Mouse (Mus musculus): ENCODE measurements around the gene Gda. TPM values are rescaled to one million over a fixed set of nuclear protein-coding genes. Genes with fewer than 3 reads are reported as not detected.
A peak's percentile ranks its signal among the peaks of the same experiment; 100 is the strongest.

Gene Gda
- 0.04 TPM for polyA plus RNA-seq (2012; fragmentation: generic; extraction: Trizol)

DNA sequence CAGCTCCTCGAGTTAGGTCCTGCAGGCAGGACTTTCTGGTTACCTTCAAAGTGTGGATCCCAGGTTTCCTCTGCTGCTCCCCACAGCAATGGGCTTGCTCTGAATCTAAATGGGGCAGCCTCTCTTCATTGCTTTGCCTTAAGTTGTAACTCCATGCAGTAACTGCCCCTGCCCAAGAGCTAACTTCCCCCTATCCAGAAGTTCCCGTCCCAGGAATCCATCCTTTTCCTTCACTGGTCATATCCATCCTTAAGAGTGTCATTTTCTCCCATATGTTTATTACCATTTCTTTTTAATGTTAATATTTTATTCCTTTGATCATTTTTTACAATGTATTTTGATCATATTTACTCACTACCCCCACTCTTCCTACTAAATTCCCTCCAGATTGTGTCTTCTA is at the start of gene Gda:
Gene Gda, minus strand, starts transcription at position 101 of the 400 bp plus-strand sequence.
- Histone ChIP-seq H3ac (ENCODE audit: control insufficient read depth, insufficient read length) (no peak within 1 kb of the TSS), H3K27me3 (ENCODE audit: control insufficient read depth, insufficient read depth, insufficient read length) (peaks cover 7% of the 10 kb centered on the region), H3K79me2 (ENCODE audit: control insufficient read depth, insufficient read depth) (no peaks in the 10 kb centered on the region), H3K4me2 (ENCODE audit: low read depth) (peak within 1 kb of the TSS; percentile 21), H3K36me3 (ENCODE audit: control insufficient read depth, insufficient read depth) (no peaks in the 10 kb centered on the region), H3K4me3 (no peak within 1 kb of the TSS)
- TF ChIP-seq MYOD1 (IDR thresholded peaks at IDR 0.05; ENCODE audit: control insufficient read depth in 1 of 3, insufficient read length in 2 of 3, low read depth in 2 of 3): no peak
- TF ChIP-seq MAX (IDR thresholded peaks at IDR 0.05; ENCODE audit: low read depth): no peak
- no peak for TF ChIP-seq CEBPB (IDR thresholded peaks at IDR 0.05; ENCODE audit: insufficient read depth, poor library complexity, severe bottlenecking)
- TF ChIP-seq POLR2AphosphoS2 (IDR thresholded peaks at IDR 0.05; ENCODE audit: insufficient read length, low read depth): no peak
- no peak for TF ChIP-seq E2F4 (IDR thresholded peaks at IDR 0.05; ENCODE audit: insufficient read depth)
- TF ChIP-seq MYOG (IDR thresholded peaks at IDR 0.05; ENCODE audit: control insufficient read depth in 1 of 3, insufficient read depth in 1 of 3, insufficient read length in 2 of 3, low read depth in 2 of 3): no peak
- TF ChIP-seq USF1 (IDR thresholded peaks at IDR 0.05; ENCODE audit: low read depth): no peak
- TF ChIP-seq TCF3 (IDR thresholded peaks at IDR 0.05; ENCODE audit: insufficient read length, low read depth): no peak
- no peak for TF ChIP-seq SRF (IDR thresholded peaks at IDR 0.05; ENCODE audit: control insufficient read depth, insufficient read length, low read depth)
- TF ChIP-seq REST (IDR thresholded peaks at IDR 0.05; ENCODE audit: insufficient read depth, insufficient read length): no peak
- TF ChIP-seq TCF12 (IDR thresholded peaks at IDR 0.05; ENCODE audit: insufficient read depth, poor library complexity, severe bottlenecking): no peak
- no peak for TF ChIP-seq POLR2A (IDR thresholded peaks at IDR 0.05; ENCODE audit: insufficient read length, low read depth)

DNA sequence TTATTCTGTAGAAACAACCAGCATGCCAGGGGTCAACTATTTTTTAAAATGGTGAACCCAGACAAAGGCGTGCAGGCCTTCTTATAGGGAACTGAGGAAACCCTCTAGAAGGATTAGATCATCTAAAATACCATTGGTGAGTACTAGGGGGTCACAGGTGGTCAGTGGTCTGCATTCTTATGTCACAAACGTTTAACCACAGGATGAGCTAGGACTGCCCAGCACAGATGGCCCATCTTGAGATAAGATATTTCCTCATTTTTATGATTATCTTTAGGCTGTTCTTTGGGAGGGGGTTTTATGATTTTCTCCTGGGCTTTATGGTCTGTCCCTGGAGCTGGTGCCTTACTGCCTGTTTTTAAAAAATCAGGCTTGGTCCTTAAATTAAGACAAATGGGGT is 47.0 kb upstream of the Gda start:
- Histone ChIP-seq H3K4me2 (ENCODE audit: low read depth) (no peak overlapping the region), H3ac (ENCODE audit: control insufficient read depth, insufficient read length) (no peak overlapping the region), H3K79me2 (ENCODE audit: control insufficient read depth, insufficient read depth) (no peaks in the 10 kb centered on the region)

DNA sequence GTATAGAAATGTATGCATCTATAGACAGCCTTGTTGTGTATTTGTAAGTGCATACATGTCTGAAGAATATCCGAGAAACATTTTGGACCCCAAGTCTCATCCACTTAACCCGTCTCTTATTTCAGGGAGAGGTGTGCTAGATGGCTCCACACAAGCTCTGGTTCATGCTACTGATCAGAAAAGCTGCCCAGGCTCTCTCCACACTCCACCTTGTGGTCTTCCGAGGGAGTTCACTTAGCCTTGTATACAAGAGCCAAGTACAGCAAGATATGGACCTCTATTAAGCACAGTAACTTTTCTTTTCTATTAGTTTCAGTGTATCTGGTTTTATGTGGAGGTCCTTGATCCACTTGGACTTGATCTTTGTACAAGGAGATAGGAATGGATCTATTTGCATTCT is 36.9 kb upstream of the Gda start:
- Histone ChIP-seq H3K36me3 (ENCODE audit: control insufficient read depth, insufficient read depth) (no peaks in the 10 kb centered on the region), H3K27me3 (ENCODE audit: control insufficient read depth, insufficient read depth, insufficient read length) (no peaks in the 10 kb centered on the region), H3K79me2 (ENCODE audit: control insufficient read depth, insufficient read depth) (no peaks in the 10 kb centered on the region), H3K4me3 (no peak overlapping the region), H3ac (ENCODE audit: control insufficient read depth, insufficient read length) (no peak overlapping the region), H3K4me2 (ENCODE audit: low read depth) (no peak overlapping the region)
- TF ChIP-seq MAX (IDR thresholded peaks at IDR 0.05; ENCODE audit: low read depth): no peak
- TF ChIP-seq TCF12 (IDR thresholded peaks at IDR 0.05; ENCODE audit: insufficient read depth, poor library complexity, severe bottlenecking): no peak
- TF ChIP-seq REST (IDR thresholded peaks at IDR 0.05; ENCODE audit: insufficient read depth, insufficient read length): no peak
- TF ChIP-seq MYOG (IDR thresholded peaks at IDR 0.05; ENCODE audit: control insufficient read depth in 1 of 3, insufficient read depth in 1 of 3, insufficient read length in 2 of 3, low read depth in 2 of 3): no peak
- TF ChIP-seq TCF3 (IDR thresholded peaks at IDR 0.05; ENCODE audit: insufficient read length, low read depth): no peak
- no peak for TF ChIP-seq MYOD1 (IDR thresholded peaks at IDR 0.05; ENCODE audit: control insufficient read depth in 1 of 3, insufficient read length in 2 of 3, low read depth in 2 of 3)
- TF ChIP-seq POLR2A (IDR thresholded peaks at IDR 0.05; ENCODE audit: insufficient read length, low read depth): no peak
- TF ChIP-seq E2F4 (IDR thresholded peaks at IDR 0.05; ENCODE audit: insufficient read depth): no peak
- TF ChIP-seq USF1 (IDR thresholded peaks at IDR 0.05; ENCODE audit: low read depth): no peak
- TF ChIP-seq CEBPB (IDR thresholded peaks at IDR 0.05; ENCODE audit: insufficient read depth, poor library complexity, severe bottlenecking): no peak
- TF ChIP-seq POLR2AphosphoS2 (IDR thresholded peaks at IDR 0.05; ENCODE audit: insufficient read length, low read depth): no peak
- TF ChIP-seq SRF (IDR thresholded peaks at IDR 0.05; ENCODE audit: control insufficient read depth, insufficient read length, low read depth): no peak

More for the DNA sequence above, 47.0 kb upstream of the Gda start:
- no peak for TF ChIP-seq SRF (IDR thresholded peaks at IDR 0.05; ENCODE audit: control insufficient read depth, insufficient read length, low read depth)
- TF ChIP-seq MAX (IDR thresholded peaks at IDR 0.05; ENCODE audit: low read depth): no peak
- TF ChIP-seq POLR2A (IDR thresholded peaks at IDR 0.05; ENCODE audit: insufficient read length, low read depth): no peak
- no peak for TF ChIP-seq USF1 (IDR thresholded peaks at IDR 0.05; ENCODE audit: low read depth)
- TF ChIP-seq CEBPB (IDR thresholded peaks at IDR 0.05; ENCODE audit: insufficient read depth, poor library complexity, severe bottlenecking): no peak
- TF ChIP-seq E2F4 (IDR thresholded peaks at IDR 0.05; ENCODE audit: insufficient read depth): no peak
- no peak for TF ChIP-seq MYOG (IDR thresholded peaks at IDR 0.05; ENCODE audit: control insufficient read depth in 1 of 3, insufficient read depth in 1 of 3, insufficient read length in 2 of 3, low read depth in 2 of 3)
- no peak for TF ChIP-seq REST (IDR thresholded peaks at IDR 0.05; ENCODE audit: insufficient read depth, insufficient read length)
- no peak for TF ChIP-seq TCF12 (IDR thresholded peaks at IDR 0.05; ENCODE audit: insufficient read depth, poor library complexity, severe bottlenecking)
- no peak for TF ChIP-seq MYOD1 (IDR thresholded peaks at IDR 0.05; ENCODE audit: control insufficient read depth in 1 of 3, insufficient read length in 2 of 3, low read depth in 2 of 3)
- TF ChIP-seq TCF3 (IDR thresholded peaks at IDR 0.05; ENCODE audit: insufficient read length, low read depth): no peak
- TF ChIP-seq POLR2AphosphoS2 (IDR thresholded peaks at IDR 0.05; ENCODE audit: insufficient read length, low read depth): no peak
- Histone ChIP-seq H3K4me3 (no peak overlapping the region), H3K36me3 (ENCODE audit: control insufficient read depth, insufficient read depth) (no peaks in the 10 kb centered on the region), H3K27me3 (ENCODE audit: control insufficient read depth, insufficient read depth, insufficient read length) (no peaks in the 10 kb centered on the region)

DNA sequence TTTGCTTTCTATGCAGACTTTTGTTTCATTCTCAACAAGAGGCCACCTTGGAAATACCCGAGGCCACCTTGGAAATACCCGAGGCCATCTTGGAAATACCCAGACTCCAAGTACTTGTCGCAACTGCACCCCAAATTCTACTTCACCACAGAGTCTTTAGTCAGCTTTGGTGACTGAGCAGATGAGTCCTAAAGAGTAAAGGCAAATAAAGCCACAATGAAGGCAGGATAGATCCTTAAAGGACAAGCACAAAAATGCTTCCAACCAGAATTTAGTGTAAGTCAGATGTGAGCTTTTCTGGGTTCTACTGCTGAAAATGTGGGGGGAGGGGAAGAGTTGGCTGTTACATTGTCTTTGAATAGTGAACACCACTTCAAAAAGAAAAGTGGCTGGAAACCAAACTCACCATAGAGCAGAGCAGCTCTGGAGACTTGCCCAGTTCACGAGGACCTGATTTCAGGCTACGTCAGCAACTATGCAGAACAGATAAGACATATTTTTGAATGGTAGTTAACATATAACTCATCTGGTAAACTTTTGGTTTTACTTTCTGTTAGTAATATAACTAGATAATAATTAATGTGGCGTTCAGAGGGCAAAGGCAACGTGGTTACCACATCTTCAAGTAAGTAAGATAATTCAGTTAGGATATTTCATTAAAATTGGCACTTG is 34.5 kb upstream of the Gda start:
- Histone ChIP-seq H3ac (ENCODE audit: control insufficient read depth, insufficient read length) (no peak overlapping the region), H3K36me3 (ENCODE audit: control insufficient read depth, insufficient read depth) (no peaks in the 10 kb centered on the region), H3K79me2 (ENCODE audit: control insufficient read depth, insufficient read depth) (no peaks in the 10 kb centered on the region), H3K27me3 (ENCODE audit: control insufficient read depth, insufficient read depth, insufficient read length) (no peaks in the 10 kb centered on the region), H3K4me3 (no peak overlapping the region), H3K4me2 (ENCODE audit: low read depth) (peak overlapping the region; percentile 21)
- TF ChIP-seq TCF3 (IDR thresholded peaks at IDR 0.05; ENCODE audit: insufficient read length, low read depth): no peak
- TF ChIP-seq E2F4 (IDR thresholded peaks at IDR 0.05; ENCODE audit: insufficient read depth): no peak
- no peak for TF ChIP-seq SRF (IDR thresholded peaks at IDR 0.05; ENCODE audit: control insufficient read depth, insufficient read length, low read depth)
- TF ChIP-seq TCF12 (IDR thresholded peaks at IDR 0.05; ENCODE audit: insufficient read depth, poor library complexity, severe bottlenecking): no peak
- TF ChIP-seq MYOG (IDR thresholded peaks at IDR 0.05; ENCODE audit: control insufficient read depth in 1 of 3, insufficient read depth in 1 of 3, insufficient read length in 2 of 3, low read depth in 2 of 3): no peak
- no peak for TF ChIP-seq CEBPB (IDR thresholded peaks at IDR 0.05; ENCODE audit: insufficient read depth, poor library complexity, severe bottlenecking)
